Mouse (Mus musculus) thymus, adult 2 months (tissue): ENCODE results near the gene Pkp3.

Experiments
- CTCF ChIP-seq: fragments of 200-500 bp; IDR thresholded peaks from 2 replicates; pipeline ENCODE4 v1.5.1; 2012; ENCODE audit warnings: mild to moderate bottlenecking, control low read depth, low read length, moderate library complexity, borderline replicate concordance; ENCODE audit not compliant: control insufficient read depth, poor library complexity, insufficient read depth; ENCODE audit errors: extremely low read depth
- POLR2A ChIP-seq: fragments of 200-500 bp; IDR thresholded peaks from 2 replicates; pipeline ENCODE4 v1.6.1; 2012; ENCODE audit warnings: mild to moderate bottlenecking, low read length, control low read depth, moderate library complexity; ENCODE audit not compliant: control insufficient read depth, poor library complexity, insufficient read depth; ENCODE audit errors: extremely low read depth

GRCm38 (mm10) chr7:141121051-141121531 lies 43.1 kb downstream of the Pkp3 start:
- TF ChIP-seq CTCF = no peak
- no peak for TF ChIP-seq POLR2A
